Mouse (Mus musculus): ENCODE data around the gene Scgb3a1. TPM values are rescaled to one million over a fixed set of nuclear protein-coding genes. Genes with fewer than 3 reads are reported as not detected.
A peak's percentile ranks its signal among the peaks of the same experiment; 100 is the strongest.

Scgb3a1 gene
- not detected in 2 replicates for polyA plus RNA-seq (2012)

DNA sequence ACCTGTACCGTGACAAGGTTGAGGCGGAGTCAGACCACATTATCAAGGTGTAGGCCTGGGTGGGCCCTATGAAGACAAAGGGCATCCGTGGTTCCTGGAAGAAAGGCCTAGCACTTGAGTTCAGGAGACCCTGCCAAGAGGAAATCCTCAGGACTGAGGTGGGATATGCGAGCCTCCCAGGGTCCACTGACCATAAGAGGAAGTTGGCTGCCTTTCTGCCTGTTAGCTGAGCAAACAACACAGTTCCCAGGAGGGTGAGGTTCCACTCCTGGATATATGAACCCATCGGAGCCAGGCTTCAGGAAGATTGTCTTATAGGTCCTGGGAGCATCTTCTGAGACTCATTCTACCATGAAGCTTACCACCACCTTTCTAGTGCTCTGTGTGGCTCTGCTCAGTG is at the start of gene Scgb3a1:
Gene Scgb3a1 (plus strand): TSS at position 301 of the 400 bp plus-strand sequence.
- no peak for TF ChIP-seq GATA1 (IDR thresholded peaks at IDR 0.05; ENCODE audit: low read length)

GRCm38 (mm10) chr11:49615856-49616725 is 47.3 kb upstream of the Scgb3a1 start:
- TF ChIP-seq GATA1 (IDR thresholded peaks at IDR 0.05; ENCODE audit: low read length) = no peak

DNA sequence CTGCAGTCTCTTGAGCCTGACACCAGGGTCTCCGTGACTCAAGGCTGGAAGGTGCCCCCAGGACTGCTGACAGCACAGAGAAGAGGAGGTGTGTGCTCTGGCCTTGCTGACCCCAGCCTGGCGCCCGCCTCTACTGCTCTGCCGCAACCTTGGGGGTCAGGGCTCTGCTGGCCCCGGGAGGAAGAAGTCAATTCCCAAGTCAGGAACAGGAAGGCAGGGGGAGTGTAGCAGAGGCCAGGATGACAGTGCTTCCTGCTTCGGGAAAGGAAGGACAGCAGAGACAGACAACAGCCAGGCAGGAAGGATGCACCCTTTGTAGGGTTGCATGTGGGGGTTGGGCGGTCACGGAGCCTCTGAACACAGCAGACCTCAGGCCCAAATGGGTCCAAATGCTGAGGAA is 44.9 kb upstream of the Scgb3a1 start:
- no peak for TF ChIP-seq GATA1 (IDR thresholded peaks at IDR 0.05; ENCODE audit: low read length)

DNA sequence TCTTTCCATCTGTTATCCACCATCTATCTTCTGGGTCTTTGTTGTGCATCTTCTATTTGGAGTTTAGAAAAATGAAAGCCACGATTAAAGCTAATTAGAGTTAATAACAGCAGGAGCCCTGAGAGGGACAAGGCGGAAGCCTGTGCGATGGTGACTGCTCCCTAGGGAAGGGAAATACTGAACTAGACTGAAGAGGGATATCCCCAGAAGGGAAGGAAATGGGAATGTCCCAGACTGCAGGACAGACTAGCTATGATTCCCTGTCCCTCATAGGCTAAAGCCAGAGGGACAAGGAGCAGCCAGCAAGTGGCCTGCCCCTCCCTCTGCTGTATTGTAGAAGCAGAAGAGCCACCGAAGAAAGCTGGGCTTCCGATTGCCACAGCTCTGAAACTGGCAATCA is 41.5 kb upstream of the Scgb3a1 start:
- TF ChIP-seq GATA1 (IDR thresholded peaks at IDR 0.05; ENCODE audit: low read length) = no peak

DNA sequence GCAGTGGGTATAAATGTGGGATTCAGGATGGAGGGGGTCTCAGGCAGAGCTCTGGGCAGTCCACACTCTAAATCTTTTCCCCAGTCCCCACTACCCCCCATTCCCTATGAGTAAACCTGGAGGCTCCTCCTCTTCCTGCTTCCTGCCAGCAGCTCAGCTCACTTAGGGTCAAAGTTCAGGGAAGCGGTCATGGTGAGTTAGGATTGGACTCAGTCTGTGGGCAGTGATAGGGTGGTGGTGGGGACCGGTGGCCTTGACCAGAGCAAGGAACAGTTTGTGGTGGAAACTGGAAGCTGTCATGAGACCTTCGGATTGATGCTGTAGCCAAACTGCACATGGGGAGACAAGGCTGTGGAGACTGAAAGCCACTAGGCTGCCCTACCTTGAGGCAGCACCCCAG is 39.3 kb upstream of the Scgb3a1 start:
- no peak for TF ChIP-seq GATA1 (IDR thresholded peaks at IDR 0.05; ENCODE audit: low read length)

- no peak for TF ChIP-seq GATA1 (IDR thresholded peaks at IDR 0.05; ENCODE audit: low read length)
These were observed 37.5 kb upstream of the Scgb3a1 start for GRCm38 (mm10) chr11:49625863-49626262.

GRCm38 (mm10) chr11:49626748-49627147 is 36.7 kb upstream of the Scgb3a1 start:
- no peak for TF ChIP-seq GATA1 (IDR thresholded peaks at IDR 0.05; ENCODE audit: low read length)

GRCm38 (mm10) chr11:49631154-49631553 is 32.3 kb upstream of the Scgb3a1 start:
- no peak for TF ChIP-seq GATA1 (IDR thresholded peaks at IDR 0.05; ENCODE audit: low read length)

DNA sequence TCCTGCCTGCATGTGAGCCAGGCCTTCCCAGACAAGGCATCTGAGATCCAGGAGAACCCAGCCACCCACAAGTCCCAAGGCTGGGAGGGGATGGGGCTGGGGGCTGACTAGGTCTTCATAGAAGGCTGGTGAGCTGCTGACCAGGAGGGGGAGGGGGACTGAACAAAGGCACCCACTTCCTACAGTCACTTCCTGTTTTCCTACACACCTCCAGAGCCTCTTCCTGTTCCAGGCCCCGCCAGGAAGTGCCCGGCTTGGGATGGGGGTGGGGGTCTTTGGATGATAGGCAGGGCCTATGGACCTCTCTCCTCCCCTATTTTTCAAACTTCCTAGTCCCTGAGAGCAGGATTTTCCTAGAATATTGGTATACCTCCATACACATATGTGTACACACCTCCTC is 31.2 kb upstream of the Scgb3a1 start:
- no peak for TF ChIP-seq GATA1 (IDR thresholded peaks at IDR 0.05; ENCODE audit: low read length)

DNA sequence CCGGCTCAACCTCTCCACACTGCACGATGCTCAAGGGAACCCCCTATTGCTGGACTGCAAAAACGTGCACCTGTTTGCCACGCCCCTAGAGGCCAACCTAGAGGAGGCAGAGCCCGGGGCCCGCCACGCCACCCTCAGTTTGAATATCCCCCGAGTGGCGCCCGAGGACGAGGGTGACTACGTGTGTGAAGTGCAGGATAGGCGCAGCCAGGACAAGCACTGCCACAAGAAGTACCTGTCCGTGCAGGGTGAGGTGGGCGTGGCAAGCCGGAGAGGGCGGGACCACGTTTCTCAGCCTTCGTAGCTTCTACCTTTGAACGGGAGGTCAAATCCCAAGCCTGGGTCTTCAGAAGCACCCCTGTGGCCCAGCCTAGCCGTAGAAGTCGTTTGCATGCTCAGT is 29.3 kb upstream of the Scgb3a1 start:
- no peak for TF ChIP-seq GATA1 (IDR thresholded peaks at IDR 0.05; ENCODE audit: low read length)

GRCm38 (mm10) chr11:49635671-49636070 is 27.7 kb upstream of the Scgb3a1 start:
- no peak for TF ChIP-seq GATA1 (IDR thresholded peaks at IDR 0.05; ENCODE audit: low read length)

DNA sequence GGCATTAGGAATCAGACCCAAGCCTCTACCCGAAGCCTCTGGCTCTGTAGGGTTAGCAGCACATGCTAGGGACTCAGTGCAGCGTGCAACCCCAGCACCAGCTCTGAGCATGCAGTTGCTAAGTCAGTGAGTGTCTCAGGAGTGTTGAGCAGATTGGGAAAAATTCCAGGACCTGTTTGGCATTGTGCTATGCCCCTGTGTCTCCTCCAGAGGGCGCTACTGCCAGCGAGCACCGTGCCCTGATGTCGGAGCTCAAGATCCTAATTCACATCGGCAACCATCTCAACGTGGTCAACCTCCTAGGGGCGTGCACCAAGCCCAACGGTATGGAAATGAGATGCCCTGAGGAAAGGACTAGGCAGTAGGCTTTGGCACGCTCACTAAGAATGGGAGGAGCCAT is 27.0 kb upstream of the Scgb3a1 start:
- no peak for TF ChIP-seq GATA1 (IDR thresholded peaks at IDR 0.05; ENCODE audit: low read length)

DNA sequence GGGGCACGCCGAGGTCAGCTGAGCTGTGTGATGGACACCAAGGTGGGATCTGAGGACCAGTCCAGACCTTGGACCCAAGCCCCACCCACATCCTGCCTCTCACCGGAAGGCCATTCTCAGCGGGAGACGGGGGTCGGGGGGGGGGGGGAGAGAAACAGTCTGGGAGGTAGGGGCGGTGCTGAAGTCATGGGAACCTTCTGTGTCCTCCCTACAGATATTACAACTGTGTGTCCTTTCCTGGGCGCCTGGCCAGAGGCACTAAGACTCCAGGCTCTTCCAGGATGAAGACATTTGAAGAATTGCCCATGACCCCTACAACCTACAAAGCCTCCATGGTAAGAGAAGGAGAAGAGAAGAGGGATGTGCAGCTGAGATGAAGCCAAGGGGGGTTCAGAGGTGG is 17.7 kb upstream of the Scgb3a1 start:
- no peak for TF ChIP-seq GATA1 (IDR thresholded peaks at IDR 0.05; ENCODE audit: low read length)

- no peak for TF ChIP-seq GATA1 (IDR thresholded peaks at IDR 0.05; ENCODE audit: low read length)
These were observed 13.1 kb upstream of the Scgb3a1 start for GRCm38 (mm10) chr11:49650113-49650993.

- TF ChIP-seq GATA1 (IDR thresholded peaks at IDR 0.05; ENCODE audit: low read length) = peak; percentile 53
These were observed 12.2 kb upstream of the Scgb3a1 start for GRCm38 (mm10) chr11:49650994-49651761.
